Mouse (Mus musculus): ENCODE results near the gene Selenoi. TPM values are rescaled to one million over a fixed set of nuclear protein-coding genes. Genes with fewer than 3 reads are reported as not detected.

Selenoi gene
- 10 to 100 TPM in 1 of 2 experiments, 1 to 10 TPM in 1; 8.3 to 11.4 TPM for total RNA-seq (2021)
- long read RNA-seq, experiment 1, full-length matches to known transcripts, result 11 of 17 reads
- long read RNA-seq, experiment 1, partial matches to known transcripts, result 1 of 17 reads
- long read RNA-seq, experiment 1, other reads (novel, unspliced or antisense), result 5 of 17 reads
- long read RNA-seq, experiment 2, full-length matches to known transcripts, result 3 of 4 reads
- long read RNA-seq, experiment 2, partial matches to known transcripts, result 1 of 4 reads
- long read RNA-seq, experiment 2, other reads (novel, unspliced or antisense), result 0 of 4 reads

- peak; percentile 100 for DNase-seq
- intact Hi-C loops (cut with DNase I), result no loop called here
- TF ChIP-seq CTCF (IDR thresholded peaks at IDR 0.05), result no peak
- peak within 1 kb of the TSS; percentile 82 for H3K4me3 ChIP-seq
- peak within 1 kb of the TSS; percentile 91 for H3K27ac ChIP-seq
These were observed at the start of gene Selenoi for GRCm38 (mm10) chr5:30232271-30232971. Selenoi (plus strand) TSS chr5:30232581.

- no peak for TF ChIP-seq CTCF (IDR thresholded peaks at IDR 0.05)
- intact Hi-C loops (cut with DNase I), result no loop called here
- DNase-seq, result no peak
- Histone ChIP-seq H3K27ac (no peak overlapping the region), H3K4me3 (no peak overlapping the region)
These were observed 44.5 kb upstream of the Selenoi start for GRCm38 (mm10) chr5:30187687-30188485.

- intact Hi-C loops (cut with DNase I), result no loop called here
- peak; percentile 45 for TF ChIP-seq CTCF (IDR thresholded peaks at IDR 0.05)
- Histone ChIP-seq H3K4me3 (no peak overlapping the region), H3K27ac (no peak overlapping the region)
- DNase-seq, result no peak
These were observed 39.9 kb upstream of the Selenoi start for GRCm38 (mm10) chr5:30192452-30192851.

- intact Hi-C loops (cut with DNase I), result no loop called here
- no peak for TF ChIP-seq CTCF (IDR thresholded peaks at IDR 0.05)
These were observed 37.0 kb upstream of the Selenoi start for GRCm38 (mm10) chr5:30195340-30195739.

GRCm38 (mm10) chr5:30198257-30198656, 34.1 kb upstream of the Selenoi start:
- no peak for DNase-seq
- Histone ChIP-seq H3K27ac (no peak overlapping the region), H3K4me3 (no peak overlapping the region)
- no peak for TF ChIP-seq CTCF (IDR thresholded peaks at IDR 0.05)
- intact Hi-C loops (cut with DNase I), result no loop called here

More at GRCm38 (mm10) chr5:30195340-30195739, 37.0 kb upstream of the Selenoi start:
- H3K27ac ChIP-seq, result no peak overlapping the region
- no peak for DNase-seq
- H3K4me3 ChIP-seq, result no peak overlapping the region

- Histone ChIP-seq H3K4me3 (no peak overlapping the region), H3K27ac (no peak overlapping the region)
- peak; percentile 54 for TF ChIP-seq CTCF (IDR thresholded peaks at IDR 0.05)
- DNase-seq, result no peak
- intact Hi-C loops (cut with DNase I), result no loop called here
These were observed 30.9 kb upstream of the Selenoi start for GRCm38 (mm10) chr5:30201521-30201920.

GRCm38 (mm10) chr5:30202221-30202620, 30.2 kb upstream of the Selenoi start:
- no peak for TF ChIP-seq CTCF (IDR thresholded peaks at IDR 0.05)
- intact Hi-C loops (cut with DNase I), result no loop called here
- no peak for DNase-seq
- H3K4me3 ChIP-seq, result no peak overlapping the region
- H3K27ac ChIP-seq, result no peak overlapping the region

- intact Hi-C loops (cut with DNase I), result no loop called here
- Histone ChIP-seq H3K27ac (no peak overlapping the region), H3K4me3 (no peak overlapping the region)
- DNase-seq, result no peak
- TF ChIP-seq CTCF (IDR thresholded peaks at IDR 0.05), result no peak
These were observed 29.0 kb upstream of the Selenoi start for GRCm38 (mm10) chr5:30203216-30203885.

- intact Hi-C loops (cut with DNase I), result no loop called here
- no peak overlapping the region for H3K27ac ChIP-seq
These were observed 27.9 kb upstream of the Selenoi start for GRCm38 (mm10) chr5:30204441-30204840.

GRCm38 (mm10) chr5:30205034-30205433, 27.3 kb upstream of the Selenoi start:
- TF ChIP-seq CTCF (IDR thresholded peaks at IDR 0.05), result no peak
- DNase-seq, result no peak
- Histone ChIP-seq H3K27ac (no peak overlapping the region), H3K4me3 (no peak overlapping the region)
- intact Hi-C loops (cut with DNase I), result no loop called here

More at GRCm38 (mm10) chr5:30204441-30204840, 27.9 kb upstream of the Selenoi start:
- no peak for TF ChIP-seq CTCF (IDR thresholded peaks at IDR 0.05)
- no peak overlapping the region for H3K4me3 ChIP-seq
- DNase-seq, result no peak

GRCm38 (mm10) chr5:30205493-30205892, 26.9 kb upstream of the Selenoi start, which contains the start of gene Adgrf3:
Adgrf3 (minus strand) TSS chr5:30205722.
- TF ChIP-seq CTCF (IDR thresholded peaks at IDR 0.05), result no peak
- DNase-seq, result no peak
- H3K27ac ChIP-seq, result no peak within 1 kb of the TSS
- H3K4me3 ChIP-seq, result no peak within 1 kb of the TSS
- intact Hi-C loops (cut with DNase I), result no loop called here

GRCm38 (mm10) chr5:30207276-30207675, 25.1 kb upstream of the Selenoi start:
- no peak for DNase-seq
- TF ChIP-seq CTCF (IDR thresholded peaks at IDR 0.05), result peak; percentile 62
- intact Hi-C loops (cut with DNase I), result no loop called here
- no peak overlapping the region for H3K27ac ChIP-seq
- no peak overlapping the region for H3K4me3 ChIP-seq
